In the genomic region with DNA sequence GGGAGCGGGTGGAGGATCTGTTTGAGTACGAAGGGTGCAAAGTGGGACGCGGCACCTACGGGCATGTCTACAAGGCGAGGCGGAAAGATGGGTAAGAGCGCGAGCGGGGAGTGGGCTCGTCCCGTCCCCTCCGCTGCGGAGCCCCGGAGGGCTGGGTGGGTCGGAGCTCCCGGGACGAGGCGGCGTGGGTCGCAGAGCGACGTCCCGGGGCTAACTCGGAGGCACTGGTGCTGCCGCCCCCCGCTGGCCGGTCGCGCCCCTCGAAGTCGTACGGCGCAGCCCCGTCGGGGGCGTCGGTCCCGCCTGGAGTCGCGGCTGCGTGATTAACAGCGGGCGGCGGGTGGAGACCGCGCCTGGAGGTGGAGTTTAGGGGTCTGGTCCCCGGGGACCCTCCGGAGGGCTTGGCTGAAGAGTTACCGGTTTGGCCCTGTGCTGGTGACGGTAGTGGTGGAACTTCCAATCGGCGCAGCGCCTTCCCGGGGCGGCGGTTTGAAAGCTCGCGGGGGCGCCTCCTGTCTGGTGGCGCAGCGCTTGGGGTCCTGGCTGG, we compare ENCODE assay signal across 7 mouse cellular contexts. TPM values are rescaled to one million over a fixed set of nuclear protein-coding genes. Genes with fewer than 3 reads are reported as not detected.
DNase-seq lines count a peak whose midpoint lies in the region; ATAC-seq and TF ChIP-seq lines count a peak whose summit lies in the region.

No protein-coding gene starts in this region.

- no peaks in the 10 kb centered on the region for H3K36me3 ChIP-seq in ES-Bruce4 (ENCODE audit: control insufficient read depth, insufficient read depth, low read length, poor library complexity, severe bottlenecking)
- H3K36me3 ChIP-seq in forebrain, embryonic 10.5 days (replicated peaks), result no peaks in the 10 kb centered on the region
- H3K36me3 ChIP-seq in heart, postnatal 0 days (replicated peaks; ENCODE audit: control insufficient read depth, insufficient read depth, low read length), result no peaks in the 10 kb centered on the region

- H3K9ac ChIP-seq in ES-Bruce4 (ENCODE audit: low read depth, poor library complexity, severe bottlenecking), result peak overlapping the region; percentile 95
- peak overlapping the region; percentile 91 for H3K9ac ChIP-seq in heart, postnatal 0 days (replicated peaks; ENCODE audit: low read depth, low read length)

- peak; percentile 37 for ATAC-seq in heart, postnatal 0 days (ENCODE audit: insufficient read depth, low read depth)

- TF ChIP-seq EP300 in ES-Bruce4 (IDR thresholded peaks at IDR 0.05; ENCODE audit: insufficient read depth, low read depth, low read length), result 0 out of 2 replicates have a peak, but pooled peaks have one; percentile 20
- no peak for TF ChIP-seq EP300 in heart, postnatal 0 days (IDR thresholded peaks at IDR 0.05; ENCODE audit: low read depth)

- peak; percentile 27 for DNase-seq in adrenal gland, adult 8-10 months
- DNase-seq in forebrain, embryonic 10.5 days (ENCODE audit: extremely low spot score, low spot score), result peak; percentile 63
- DNase-seq in heart, postnatal 0 days (ENCODE audit: low spot score), result peak; percentile 58
- peak; percentile 6 to 51 for DNase-seq in layer of hippocampus, adult 18-20 months (ENCODE audit: low spot score in 2 of 2)
- DNase-seq in lung, postnatal 14 days, result peak; percentile 62
- DNase-seq in right cerebral cortex, adult 2 months (ENCODE audit: low spot score in 2 of 2), result peak; percentile 43 to 52

- WGBS in forebrain, embryonic 10.5 days, result under 1% methylated on average over 62 of the region's 62 CpGs
- WGBS in heart, postnatal 0 days, result under 1% methylated on average over 42 of the region's 62 CpGs

- H3K4me1 ChIP-seq in ES-Bruce4 (ENCODE audit: control insufficient read depth, insufficient read depth, low read length), result no peaks in the 10 kb centered on the region
- H3K4me1 ChIP-seq in forebrain, embryonic 10.5 days, result peaks cover 25% of the 10 kb centered on the region
- H3K4me1 ChIP-seq in heart, postnatal 0 days (ENCODE audit: control insufficient read depth, insufficient read depth), result no peaks in the 10 kb centered on the region

- no peak for TF ChIP-seq CTCF in ES-Bruce4 (IDR thresholded peaks at IDR 0.05; ENCODE audit: low read depth, low read length)
- no peak; the same call in 1 of the 2 replicates for TF ChIP-seq CTCF in heart, postnatal 0 days (IDR thresholded peaks at IDR 0.05; ENCODE audit: low read depth)

- peak overlapping the region; percentile 68 for H3K4me2 ChIP-seq in heart, postnatal 0 days (ENCODE audit: low read depth, low read length)

- peak overlapping the region; percentile 98 for H3K4me3 ChIP-seq in ES-Bruce4 (ENCODE audit: low read depth, low read length)
- H3K4me3 ChIP-seq in forebrain, embryonic 10.5 days, result peak overlapping the region; percentile 94
- peak overlapping the region; percentile 90 for H3K4me3 ChIP-seq in heart, postnatal 0 days (ENCODE audit: low read depth, low read length)

- no peaks in the 10 kb centered on the region for H3K9me3 ChIP-seq in ES-Bruce4 (replicated peaks; ENCODE audit: control insufficient read depth, insufficient read depth, low read length, poor library complexity, severe bottlenecking)
- no peaks in the 10 kb centered on the region for H3K9me3 ChIP-seq in forebrain, embryonic 10.5 days
- H3K9me3 ChIP-seq in heart, postnatal 0 days (replicated peaks; ENCODE audit: control insufficient read depth, low read length), result no peaks in the 10 kb centered on the region

- H3K27ac ChIP-seq in ES-Bruce4 (ENCODE audit: insufficient read depth, low read length), result peak overlapping the region; percentile 60
- H3K27ac ChIP-seq in forebrain, embryonic 10.5 days, result peak overlapping the region; percentile 94
- peak overlapping the region; percentile 97 for H3K27ac ChIP-seq in heart, postnatal 0 days (ENCODE audit: low read depth)

- no peak for TF ChIP-seq POLR2A in ES-Bruce4 (IDR thresholded peaks at IDR 0.05; ENCODE audit: insufficient read depth, low read length)

- no peaks in the 10 kb centered on the region for H3K27me3 ChIP-seq in ES-Bruce4 (ENCODE audit: control insufficient read depth, insufficient read depth, low read length, poor library complexity, severe bottlenecking)
- no peaks in the 10 kb centered on the region for H3K27me3 ChIP-seq in forebrain, embryonic 10.5 days (ENCODE audit: poor library complexity, severe bottlenecking)
- H3K27me3 ChIP-seq in heart, postnatal 0 days (ENCODE audit: control insufficient read depth, insufficient read depth, low read length), result no peaks in the 10 kb centered on the region

RNA-seq across cellular contexts. Expression of a gene that starts 10.3 kb away (rescaled TPM):
- 14.1 and 16.0 TPM in 2 replicates for polyA plus RNA-seq in ES-Bruce4 (2011; ENCODE audit: insufficient read depth, insufficient read length, low read depth, missing spikeins)
- 10 to 100 TPM; 11.1 to 14.0 (median 12.6) TPM for total RNA-seq in adrenal gland, adult 8-10 months (2022)
- 3.8 and 4.7 TPM in 2 replicates for polyA plus RNA-seq in forebrain, embryonic 10.5 days (2016; fragmentation: Nextera tagmentation; extraction: Ambion mirVana)
- total RNA-seq in heart, postnatal 0 days (2014; rRNA removed; ENCODE audit: low replicate concordance), result 7.3 and 11.6 TPM in 2 replicates
- 3.1 and 3.7 TPM in 2 replicates for polyA plus RNA-seq in heart, postnatal 0 days (2015; fragmentation: Nextera tagmentation; extraction: Ambion mirVana)
- total RNA-seq in layer of hippocampus, adult 18-20 months (2021), result 10 to 100 TPM; 35.6 to 36.3 TPM

RNA-seq across cellular contexts. Expression of a gene that starts 47.7 kb away (rescaled TPM):
- polyA plus RNA-seq in ES-Bruce4 (2011; ENCODE audit: insufficient read depth, insufficient read length, low read depth, missing spikeins), result 149 and 150 TPM in 2 replicates
- total RNA-seq in adrenal gland, adult 8-10 months (2022), result 10 to 100 TPM; 42.4 to 50.2 (median 47.3) TPM
- 93.7 and 96.8 TPM in 2 replicates for polyA plus RNA-seq in forebrain, embryonic 10.5 days (2016; fragmentation: Nextera tagmentation; extraction: Ambion mirVana)
- total RNA-seq in heart, postnatal 0 days (2014; rRNA removed; ENCODE audit: low replicate concordance), result 38.9 and 48.5 TPM in 2 replicates
- 23.1 and 25.8 TPM in 2 replicates for polyA plus RNA-seq in heart, postnatal 0 days (2015; fragmentation: Nextera tagmentation; extraction: Ambion mirVana)
- 10 to 100 TPM; 91.5 to 95.0 TPM for total RNA-seq in layer of hippocampus, adult 18-20 months (2021)

Comparison
In these comparisons a context has a peak if more than half of its experiments do, and no peak if none do; other contexts are left out.
1. Peak in every context shown above with its lines: DNase-seq, ATAC-seq, H3K4me3 ChIP-seq and H3K27ac ChIP-seq.